Mouse (Mus musculus): ENCODE results near the gene Flt3l. TPM values are rescaled to one million over a fixed set of nuclear protein-coding genes. Genes with fewer than 3 reads are reported as not detected.

Flt3l gene
- polyA plus RNA-seq, 1 experiment = 1.6 TPM

DNA sequence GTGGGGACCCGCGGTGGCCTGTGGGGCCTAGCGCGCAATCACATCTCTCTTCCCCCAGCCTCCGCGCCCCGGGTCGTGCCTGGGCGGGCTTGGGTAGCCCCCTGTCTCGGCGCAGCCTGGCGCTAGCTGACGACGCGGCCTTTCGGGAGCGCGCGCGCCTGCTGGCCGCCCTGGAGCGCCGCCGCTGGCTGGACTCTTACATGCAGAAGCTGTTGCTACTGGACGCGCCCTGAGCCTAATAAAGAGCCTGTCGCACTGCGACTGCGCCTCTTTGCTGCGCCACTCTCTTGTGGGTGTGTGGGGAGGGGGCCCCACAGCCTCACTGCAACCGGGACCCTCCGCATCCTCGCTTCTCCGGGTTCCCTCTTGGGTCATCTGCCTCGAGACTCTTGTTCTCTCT lies 45.3 kb upstream of the Flt3l start:
- H3K36me3 ChIP-seq (ENCODE audit: control insufficient read depth, insufficient read depth) = no peaks in the 10 kb centered on the region
- TF ChIP-seq MAX (IDR thresholded peaks at IDR 0.05) (no peak), CTCF (IDR thresholded peaks at IDR 0.05; ENCODE audit: control insufficient read depth, insufficient read depth, insufficient read length) (no peak), CEBPB (IDR thresholded peaks at IDR 0.05; ENCODE audit: low read depth) (no peak), USF1 (IDR thresholded peaks at IDR 0.05; ENCODE audit: low read depth) (no peak), MYOD1 (IDR thresholded peaks at IDR 0.05; ENCODE audit: control insufficient read depth, insufficient read length, low read depth) (no peak), MYOG (IDR thresholded peaks at IDR 0.05; ENCODE audit: control insufficient read depth, extremely low read depth, insufficient read length) (no peak), FOSL1 (IDR thresholded peaks at IDR 0.05; ENCODE audit: insufficient read depth, low read length, poor library complexity, severe bottlenecking) (no peak)
- no peaks in the 10 kb centered on the region for H3K79me2 ChIP-seq (ENCODE audit: control insufficient read depth, insufficient read depth)
- H3K79me3 ChIP-seq (ENCODE audit: low read depth) = no peaks in the 10 kb centered on the region
- H3ac ChIP-seq (ENCODE audit: control insufficient read depth, insufficient read length, low read depth) = no peak overlapping the region
- H3K4me3 ChIP-seq (ENCODE audit: insufficient read depth, poor library complexity, severe bottlenecking) = no peak overlapping the region
- H3K27me3 ChIP-seq (ENCODE audit: control insufficient read depth, insufficient read depth, insufficient read length) = peaks cover 86% of the 10 kb centered on the region

DNA sequence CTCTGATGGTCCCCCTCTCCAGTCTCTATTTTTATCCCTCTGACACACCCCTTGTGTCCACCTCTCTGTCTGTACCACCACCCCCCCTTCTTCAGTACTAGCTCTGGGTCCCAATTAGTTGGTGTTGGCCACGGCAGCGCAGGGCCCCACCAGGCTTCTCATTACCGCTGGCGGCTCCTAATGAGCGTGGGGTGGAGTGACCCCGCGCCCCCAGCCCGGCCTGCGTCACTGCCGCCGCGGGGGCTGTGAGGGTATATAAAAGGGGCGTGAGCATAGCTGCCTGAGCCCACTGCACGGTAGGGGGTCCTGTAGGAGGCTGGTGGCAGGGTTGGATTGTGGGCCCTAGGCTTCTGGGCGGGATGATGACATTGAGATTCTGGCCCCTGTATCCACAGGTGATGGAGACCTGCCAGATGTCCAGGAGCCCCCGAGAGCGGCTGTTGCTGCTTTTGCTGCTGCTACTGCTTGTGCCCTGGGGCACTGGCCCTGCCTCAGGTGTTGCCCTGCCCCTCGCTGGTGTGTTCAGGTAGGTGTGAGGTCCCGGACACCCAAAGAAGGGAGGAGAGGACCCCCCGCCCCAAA lies 44.8 kb upstream of the Flt3l start, which contains the start of gene Pth2:
Gene Pth2 (plus strand): TSS at position 100 of the 582 bp plus-strand sequence.
- Histone ChIP-seq H3K79me2 (ENCODE audit: control insufficient read depth, insufficient read depth) (no peaks in the 10 kb centered on the region), H3K36me3 (ENCODE audit: control insufficient read depth, insufficient read depth) (no peaks in the 10 kb centered on the region), H3K79me3 (ENCODE audit: low read depth) (no peaks in the 10 kb centered on the region), H3K27me3 (ENCODE audit: control insufficient read depth, insufficient read depth, insufficient read length) (peaks cover 87% of the 10 kb centered on the region), H3K4me3 (ENCODE audit: insufficient read depth, poor library complexity, severe bottlenecking) (no peak within 1 kb of the TSS), H3ac (ENCODE audit: control insufficient read depth, insufficient read length, low read depth) (no peak within 1 kb of the TSS)
- TF ChIP-seq MYOG (IDR thresholded peaks at IDR 0.05; ENCODE audit: control insufficient read depth, extremely low read depth, insufficient read length) (no peak), CTCF (IDR thresholded peaks at IDR 0.05; ENCODE audit: control insufficient read depth, insufficient read depth, insufficient read length) (no peak), CEBPB (IDR thresholded peaks at IDR 0.05; ENCODE audit: low read depth) (no peak), USF1 (IDR thresholded peaks at IDR 0.05; ENCODE audit: low read depth) (no peak), MYOD1 (IDR thresholded peaks at IDR 0.05; ENCODE audit: control insufficient read depth, insufficient read length, low read depth) (no peak), MAX (IDR thresholded peaks at IDR 0.05) (no peak), FOSL1 (IDR thresholded peaks at IDR 0.05; ENCODE audit: insufficient read depth, low read length, poor library complexity, severe bottlenecking) (no peak)

DNA sequence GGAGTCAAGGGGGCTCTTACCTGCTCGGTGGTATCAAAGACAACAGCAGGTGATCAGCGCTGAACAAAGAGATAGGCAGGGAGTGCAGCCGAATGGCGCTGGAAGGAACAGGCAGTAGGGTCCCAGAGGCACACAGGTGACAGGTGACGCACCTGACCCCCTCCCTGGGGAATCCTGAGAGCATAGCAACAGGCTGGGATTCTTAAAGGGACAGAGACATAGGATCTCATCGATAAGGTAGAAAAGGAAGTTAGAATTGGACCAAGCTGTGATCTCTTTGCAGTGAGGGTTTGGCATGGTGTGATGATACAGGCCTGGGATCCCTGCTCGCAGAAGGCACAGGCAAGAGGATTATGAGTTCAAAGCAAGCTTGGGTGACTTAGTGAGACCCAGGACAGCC lies 43.2 kb upstream of the Flt3l start, which contains the start of gene Gfy:
Gene Gfy (minus strand): TSS at position 101 of the 400 bp plus-strand sequence.
- Histone ChIP-seq H3K79me2 (ENCODE audit: control insufficient read depth, insufficient read depth) (no peaks in the 10 kb centered on the region), H3K27me3 (ENCODE audit: control insufficient read depth, insufficient read depth, insufficient read length) (peaks cover 89% of the 10 kb centered on the region), H3ac (ENCODE audit: control insufficient read depth, insufficient read length, low read depth) (no peak within 1 kb of the TSS), H3K79me3 (ENCODE audit: low read depth) (no peaks in the 10 kb centered on the region), H3K4me3 (ENCODE audit: insufficient read depth, poor library complexity, severe bottlenecking) (no peak within 1 kb of the TSS), H3K36me3 (ENCODE audit: control insufficient read depth, insufficient read depth) (no peaks in the 10 kb centered on the region)
- no peak for TF ChIP-seq CEBPB (IDR thresholded peaks at IDR 0.05; ENCODE audit: low read depth)
- TF ChIP-seq USF1 (IDR thresholded peaks at IDR 0.05; ENCODE audit: low read depth) = no peak
- no peak for TF ChIP-seq MAX (IDR thresholded peaks at IDR 0.05)
- TF ChIP-seq MYOG (IDR thresholded peaks at IDR 0.05; ENCODE audit: control insufficient read depth, extremely low read depth, insufficient read length) = no peak
- no peak for TF ChIP-seq FOSL1 (IDR thresholded peaks at IDR 0.05; ENCODE audit: insufficient read depth, low read length, poor library complexity, severe bottlenecking)
- TF ChIP-seq MYOD1 (IDR thresholded peaks at IDR 0.05; ENCODE audit: control insufficient read depth, insufficient read length, low read depth) = no peak
- TF ChIP-seq CTCF (IDR thresholded peaks at IDR 0.05; ENCODE audit: control insufficient read depth, insufficient read depth, insufficient read length) = no peak

DNA sequence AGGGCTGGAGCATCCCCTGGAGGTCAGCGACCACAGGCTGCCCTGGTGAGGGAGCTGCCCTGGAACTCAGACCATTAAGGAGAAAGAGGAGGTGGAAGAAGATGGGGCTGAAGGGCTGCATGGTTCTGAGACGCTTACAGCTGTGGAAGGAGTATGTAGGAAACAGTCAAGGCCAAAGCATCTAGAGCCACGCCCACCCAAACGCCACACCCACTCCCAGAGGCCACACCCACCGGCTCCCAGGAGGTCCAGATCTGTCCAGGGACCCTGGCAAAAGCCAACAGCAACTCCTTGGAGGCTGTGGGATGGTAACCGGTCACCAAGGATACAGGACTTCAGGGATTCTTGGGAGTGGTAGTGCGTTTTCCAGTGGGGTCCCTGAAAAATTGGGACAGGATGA lies 42.3 kb upstream of the Flt3l start:
- H3K27me3 ChIP-seq (ENCODE audit: control insufficient read depth, insufficient read depth, insufficient read length) = peaks cover 80% of the 10 kb centered on the region
- TF ChIP-seq FOSL1 (IDR thresholded peaks at IDR 0.05; ENCODE audit: insufficient read depth, low read length, poor library complexity, severe bottlenecking) = no peak
- no peak for TF ChIP-seq MAX (IDR thresholded peaks at IDR 0.05)
- TF ChIP-seq CTCF (IDR thresholded peaks at IDR 0.05; ENCODE audit: control insufficient read depth, insufficient read depth, insufficient read length) = no peak
- no peak for TF ChIP-seq MYOG (IDR thresholded peaks at IDR 0.05; ENCODE audit: control insufficient read depth, extremely low read depth, insufficient read length)
- TF ChIP-seq CEBPB (IDR thresholded peaks at IDR 0.05; ENCODE audit: low read depth) = no peak
- TF ChIP-seq MYOD1 (IDR thresholded peaks at IDR 0.05; ENCODE audit: control insufficient read depth, insufficient read length, low read depth) = no peak
- no peak for TF ChIP-seq USF1 (IDR thresholded peaks at IDR 0.05; ENCODE audit: low read depth)
- no peak overlapping the region for H3K4me3 ChIP-seq (ENCODE audit: insufficient read depth, poor library complexity, severe bottlenecking)
- no peaks in the 10 kb centered on the region for H3K79me2 ChIP-seq (ENCODE audit: control insufficient read depth, insufficient read depth)
- H3K36me3 ChIP-seq (ENCODE audit: control insufficient read depth, insufficient read depth) = no peaks in the 10 kb centered on the region
- no peaks in the 10 kb centered on the region for H3K79me3 ChIP-seq (ENCODE audit: low read depth)
- no peak overlapping the region for H3ac ChIP-seq (ENCODE audit: control insufficient read depth, insufficient read length, low read depth)

DNA sequence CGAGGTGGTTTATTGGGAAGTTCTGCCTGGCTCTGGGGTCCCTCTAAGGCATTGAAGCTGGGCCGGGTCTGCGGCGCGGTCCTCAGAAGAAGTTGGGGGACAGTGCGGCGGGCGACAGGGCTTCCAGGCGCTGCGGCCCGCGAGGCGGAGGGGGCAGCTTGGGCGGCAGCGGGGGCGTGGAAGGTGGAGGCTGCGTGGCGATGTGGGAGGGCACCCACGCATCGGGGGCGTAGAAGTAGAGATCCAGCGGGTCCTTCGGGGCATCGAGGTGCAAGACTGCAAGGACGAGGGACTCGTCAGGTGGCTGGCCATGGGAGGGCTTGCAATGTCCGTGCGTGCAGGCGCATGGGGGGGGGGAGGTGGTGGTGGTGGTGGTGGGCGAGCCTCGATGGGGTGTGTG lies 40.1 kb upstream of the Flt3l start:
- H3K4me3 ChIP-seq (ENCODE audit: insufficient read depth, poor library complexity, severe bottlenecking) = no peak overlapping the region
- TF ChIP-seq CTCF (IDR thresholded peaks at IDR 0.05; ENCODE audit: control insufficient read depth, insufficient read depth, insufficient read length) = no peak
- no peak for TF ChIP-seq USF1 (IDR thresholded peaks at IDR 0.05; ENCODE audit: low read depth)
- TF ChIP-seq MYOD1 (IDR thresholded peaks at IDR 0.05; ENCODE audit: control insufficient read depth, insufficient read length, low read depth) = no peak
- TF ChIP-seq FOSL1 (IDR thresholded peaks at IDR 0.05; ENCODE audit: insufficient read depth, low read length, poor library complexity, severe bottlenecking) = no peak
- TF ChIP-seq MYOG (IDR thresholded peaks at IDR 0.05; ENCODE audit: control insufficient read depth, extremely low read depth, insufficient read length) = no peak
- no peak for TF ChIP-seq CEBPB (IDR thresholded peaks at IDR 0.05; ENCODE audit: low read depth)
- TF ChIP-seq MAX (IDR thresholded peaks at IDR 0.05) = no peak
- no peaks in the 10 kb centered on the region for H3K36me3 ChIP-seq (ENCODE audit: control insufficient read depth, insufficient read depth)
- no peaks in the 10 kb centered on the region for H3K79me2 ChIP-seq (ENCODE audit: control insufficient read depth, insufficient read depth)
- peaks cover 63% of the 10 kb centered on the region for H3K27me3 ChIP-seq (ENCODE audit: control insufficient read depth, insufficient read depth, insufficient read length)
- H3K79me3 ChIP-seq (ENCODE audit: low read depth) = no peaks in the 10 kb centered on the region
- no peak overlapping the region for H3ac ChIP-seq (ENCODE audit: control insufficient read depth, insufficient read length, low read depth)
